Mouse (Mus musculus): ENCODE measurements around the gene Dap.

DNA sequence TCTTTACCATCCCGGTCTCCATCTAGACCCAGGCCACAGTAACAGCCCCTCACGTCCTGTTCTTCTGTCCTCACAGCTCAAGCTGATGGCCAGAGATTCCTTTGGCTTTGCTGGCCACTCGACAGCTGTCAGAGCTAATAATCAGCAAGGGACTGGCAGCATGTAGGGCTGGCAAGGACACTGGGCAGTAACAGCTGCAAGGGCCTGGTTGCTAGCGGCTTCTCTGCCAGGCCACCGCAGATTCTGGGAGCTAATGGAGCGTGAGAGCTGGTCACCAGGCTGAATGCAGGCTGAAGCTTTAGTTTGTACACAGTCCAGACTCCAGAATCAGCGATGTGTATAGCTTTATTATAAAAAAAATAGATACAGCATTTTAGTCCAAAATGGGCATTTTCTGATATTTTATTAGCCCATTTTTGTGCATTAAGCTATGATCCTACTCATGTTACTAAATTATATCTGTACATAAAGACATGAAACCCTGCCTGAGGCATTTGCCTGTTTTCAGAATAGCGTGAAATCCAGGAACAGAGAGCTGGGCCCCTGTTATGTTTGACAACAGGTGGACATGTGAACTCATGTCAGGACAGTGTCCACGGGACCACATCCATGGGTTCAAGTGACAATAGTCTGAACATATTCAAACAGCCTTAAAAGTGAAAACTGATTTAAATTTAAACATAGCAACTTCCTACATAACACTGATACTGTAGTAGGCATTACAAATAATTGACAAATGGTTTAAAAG lies 16.6 kb upstream of the Dap start:
- TF ChIP-seq CTCF (IDR thresholded peaks at IDR 0.05; ENCODE audit: control insufficient read depth, insufficient read depth, insufficient read length) (no peak), USF1 (IDR thresholded peaks at IDR 0.05; ENCODE audit: low read depth) (no peak)

All from C2C12 (cell line).